Mouse (Mus musculus): ENCODE results near the gene Ptprd.
A peak's percentile ranks its signal among the peaks of the same experiment; 100 is the strongest.

Gene Ptprd

GRCm38 (mm10) chr4:76290484-76290818, 1921.3 kb downstream of the Ptprd start:
- DNase-seq: no peak

DNA sequence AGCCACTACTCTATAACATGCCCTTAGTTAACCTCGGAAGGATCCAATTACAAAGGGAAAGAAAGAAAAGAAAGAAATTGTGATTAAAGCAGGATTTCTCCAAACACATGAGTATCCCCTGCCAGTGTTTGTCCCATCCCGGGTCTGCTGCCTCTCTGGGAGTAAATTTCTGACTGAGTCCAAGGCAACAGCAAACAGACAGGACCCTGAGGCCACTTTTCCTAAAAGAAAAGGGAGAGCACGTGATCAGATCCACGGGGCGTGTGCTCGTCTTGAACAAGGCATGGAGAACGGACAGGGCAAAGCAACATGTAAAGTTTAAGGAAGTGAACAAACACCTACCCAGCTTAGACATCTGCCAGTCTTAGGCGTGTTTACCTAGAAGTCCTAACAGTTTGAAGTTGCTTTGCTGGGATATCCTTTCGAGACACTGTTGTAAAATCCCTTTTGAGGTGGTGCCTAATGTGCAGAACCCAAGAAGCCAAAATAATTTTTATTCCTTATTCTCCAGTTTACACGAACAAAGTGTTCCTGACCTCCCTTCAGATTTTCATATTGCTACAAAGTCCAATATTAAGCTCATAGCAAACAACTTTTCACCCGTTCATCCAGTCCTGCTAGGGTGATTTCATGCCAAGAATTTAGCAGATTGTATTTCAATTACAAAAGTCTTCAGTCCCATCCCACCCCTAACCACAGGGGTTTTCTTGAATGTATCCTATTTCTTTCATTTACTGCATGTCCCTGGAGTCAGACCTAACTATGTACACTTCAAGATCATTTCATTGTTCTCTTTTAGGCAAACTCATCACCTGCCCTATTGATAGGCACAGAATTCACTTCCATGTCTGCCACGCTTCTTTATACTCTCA, 1921.9 kb downstream of the Ptprd start:
- DNase-seq: no peak

GRCm38 (mm10) chr4:76286016-76286415, 1925.7 kb downstream of the Ptprd start:
- DNase-seq: no peak

DNA sequence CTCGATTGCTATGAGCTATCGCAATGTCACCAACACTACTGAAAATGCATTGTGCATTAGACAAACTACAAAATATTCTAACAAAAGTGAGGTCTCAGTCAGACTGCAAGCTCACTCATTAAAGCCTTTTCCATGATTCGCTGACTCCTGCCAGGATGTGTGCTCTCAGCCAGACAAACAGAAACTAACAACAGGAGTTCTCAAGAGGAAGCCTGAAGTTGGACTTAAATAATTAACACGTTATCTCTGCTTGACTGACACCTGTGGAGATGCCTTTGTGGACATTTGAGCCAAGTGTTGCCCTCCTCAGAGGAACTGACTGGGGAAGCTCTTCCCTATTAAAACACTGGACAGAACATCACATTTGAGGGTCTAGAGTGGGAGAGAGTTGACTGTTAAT, 1928.9 kb downstream of the Ptprd start:
- DNase-seq: no peak

- no peak for DNase-seq
These were observed 1949.0 kb downstream of the Ptprd start for GRCm38 (mm10) chr4:76262727-76263126.

GRCm38 (mm10) chr4:76260686-76261085, 1951.1 kb downstream of the Ptprd start:
- DNase-seq: no peak

GRCm38 (mm10) chr4:76260286-76260685, 1951.5 kb downstream of the Ptprd start:
- DNase-seq: no peak

- DNase-seq: peak; percentile 9 to 39
These were observed 1952.1 kb downstream of the Ptprd start for GRCm38 (mm10) chr4:76259636-76260035.

DNA sequence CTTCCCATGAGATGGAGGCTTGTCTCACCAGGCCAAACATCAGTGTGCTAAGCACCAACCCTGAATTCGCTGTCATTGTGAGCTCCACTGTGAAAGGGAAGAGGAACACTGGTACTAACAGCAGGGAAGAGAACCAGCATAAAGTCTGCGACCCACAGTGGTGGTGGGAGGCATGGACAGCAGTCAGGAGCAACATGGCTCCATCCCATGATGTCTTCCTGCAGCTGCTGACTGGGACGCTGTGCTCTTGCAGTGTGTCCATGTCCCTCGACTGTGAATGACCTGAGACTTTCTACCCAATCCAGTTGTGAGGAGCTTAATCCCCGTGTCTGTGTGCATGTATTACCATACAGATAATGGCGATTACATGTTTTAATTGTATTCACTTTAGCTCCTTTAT, 1967.4 kb downstream of the Ptprd start:
- no peak for DNase-seq

GRCm38 (mm10) chr4:76241542-76241941, 1970.2 kb downstream of the Ptprd start:
- DNase-seq: no peak

- no peak for DNase-seq
These were observed 1970.6 kb downstream of the Ptprd start for GRCm38 (mm10) chr4:76241140-76241539.

GRCm38 (mm10) chr4:76239063-76239462, 1972.7 kb downstream of the Ptprd start:
- DNase-seq: no peak

GRCm38 (mm10) chr4:76238577-76238976, 1973.2 kb downstream of the Ptprd start:
- DNase-seq: no peak

DNA sequence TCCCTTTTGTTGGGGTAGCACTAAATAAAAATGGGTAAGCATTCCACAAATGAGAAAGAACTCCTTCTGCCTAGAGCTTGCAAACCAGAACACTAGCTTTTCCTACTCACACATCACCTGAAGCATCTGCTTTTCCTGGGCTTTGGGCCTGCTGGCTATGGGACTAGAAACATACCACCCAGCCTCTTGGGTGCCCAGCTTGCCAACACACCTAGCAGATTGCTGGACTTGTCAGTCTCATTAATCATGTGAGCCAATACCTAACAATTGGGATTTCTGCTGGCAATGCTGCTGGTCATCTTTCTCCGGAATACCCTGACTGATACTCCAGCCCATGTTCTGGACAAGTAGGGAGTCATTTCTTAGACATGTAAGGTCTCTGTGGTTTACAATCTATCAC, 1973.9 kb downstream of the Ptprd start:
- no peak for DNase-seq

DNA sequence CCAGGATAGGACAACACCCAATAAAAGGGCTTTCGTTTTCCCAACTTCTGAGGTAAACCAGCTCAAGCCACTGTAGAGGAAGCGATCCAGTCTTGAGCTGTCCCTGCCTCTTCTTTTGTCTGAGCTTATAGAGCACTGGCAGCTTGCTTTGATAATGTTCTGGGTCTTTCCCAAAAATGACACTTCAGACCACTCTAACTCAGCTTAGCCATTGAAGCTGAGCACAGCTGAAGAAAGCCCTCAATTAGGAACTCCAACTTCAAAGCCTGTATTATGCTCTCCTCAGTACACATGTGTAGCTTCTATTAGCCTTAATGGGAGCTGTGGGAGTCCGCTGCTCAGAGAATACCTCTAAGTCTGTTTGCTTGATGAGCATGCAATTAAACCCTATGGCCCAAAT, 1988.0 kb downstream of the Ptprd start:
- DNase-seq: no peak

GRCm38 (mm10) chr4:76222520-76222919, 1989.2 kb downstream of the Ptprd start:
- no peak for DNase-seq

DNA sequence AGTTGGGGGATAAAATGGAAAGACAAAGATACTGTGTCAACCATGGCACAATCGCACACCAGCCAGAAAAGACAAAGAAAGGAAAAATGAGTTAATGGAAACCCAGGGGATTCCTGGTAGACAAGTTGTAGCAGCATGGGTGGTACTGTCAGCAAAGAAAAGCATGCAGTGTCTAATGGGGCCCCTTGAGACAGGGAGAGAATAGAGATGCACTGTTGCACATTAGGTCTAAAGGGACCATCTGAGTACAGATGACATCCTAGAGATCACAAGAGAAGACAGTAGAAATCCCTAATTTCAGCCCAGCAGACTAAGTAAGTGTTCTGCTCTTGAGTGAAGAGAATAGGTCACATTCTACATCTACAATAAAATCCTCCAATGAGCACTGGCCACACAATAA, 1993.7 kb downstream of the Ptprd start:
- DNase-seq: no peak

DNA sequence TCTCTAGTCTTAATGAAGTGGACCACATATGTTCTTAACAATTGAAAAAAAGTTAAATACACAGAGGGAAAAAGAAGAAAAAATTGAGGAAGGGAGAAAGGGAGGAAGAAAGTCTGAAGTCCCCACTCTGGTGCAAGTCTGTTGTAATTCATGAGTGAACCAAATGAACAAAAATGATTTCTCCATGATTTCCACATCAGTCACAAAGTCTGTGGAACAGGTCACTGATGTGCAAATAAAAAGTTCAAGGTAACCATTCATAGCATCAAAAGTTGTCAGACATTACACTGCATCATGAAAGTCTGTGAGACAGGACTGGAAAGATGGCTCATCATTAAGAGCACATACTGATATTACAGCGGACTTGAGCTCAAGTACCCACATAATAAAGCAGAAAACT, 1996.6 kb downstream of the Ptprd start:
- no peak for DNase-seq

DNA sequence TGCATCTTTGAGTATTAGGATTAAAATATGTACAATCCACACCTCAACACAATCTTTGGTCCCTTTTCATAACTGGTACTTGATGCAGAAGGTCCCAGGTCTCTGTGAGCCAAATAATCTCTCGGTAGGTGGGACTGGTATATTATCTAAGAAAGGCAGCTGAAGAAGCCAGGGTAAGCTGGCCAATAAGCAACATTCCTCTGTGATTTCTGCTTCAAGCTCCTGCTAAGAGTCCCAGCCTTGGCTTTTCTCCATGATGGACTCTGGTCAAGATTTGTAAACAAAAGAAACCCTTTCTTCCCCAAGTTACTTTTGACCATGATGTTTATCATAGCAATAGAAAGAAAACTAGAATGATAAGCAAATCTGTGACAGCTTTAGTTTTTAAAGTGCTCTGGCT, 2012.4 kb downstream of the Ptprd start:
- DNase-seq: peak in 1 of 2 experiments; percentile 4

GRCm38 (mm10) chr4:76194762-76195161, 2017.0 kb downstream of the Ptprd start:
- no peak for DNase-seq

DNA sequence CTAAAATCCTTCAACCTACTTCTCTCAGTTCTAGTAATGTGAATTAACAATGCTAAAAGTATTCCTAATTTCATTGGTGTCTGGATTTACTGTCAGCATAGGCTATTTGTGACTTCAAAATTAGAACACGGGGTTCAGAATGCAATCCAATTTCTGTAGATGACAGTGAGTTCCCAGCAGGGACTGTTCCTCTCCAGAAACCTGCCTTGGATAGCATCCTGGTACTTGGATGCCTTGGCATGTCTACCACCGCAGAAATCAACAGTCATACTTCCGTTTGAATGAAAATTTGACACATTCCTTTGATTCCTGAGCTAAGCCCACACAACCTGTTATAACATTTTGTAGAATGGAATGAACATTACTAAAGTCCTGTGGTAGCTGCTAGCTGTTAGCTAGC, 2018.3 kb downstream of the Ptprd start:
- no peak for DNase-seq

GRCm38 (mm10) chr4:76192031-76192430, 2019.7 kb downstream of the Ptprd start:
- no peak for DNase-seq

DNA sequence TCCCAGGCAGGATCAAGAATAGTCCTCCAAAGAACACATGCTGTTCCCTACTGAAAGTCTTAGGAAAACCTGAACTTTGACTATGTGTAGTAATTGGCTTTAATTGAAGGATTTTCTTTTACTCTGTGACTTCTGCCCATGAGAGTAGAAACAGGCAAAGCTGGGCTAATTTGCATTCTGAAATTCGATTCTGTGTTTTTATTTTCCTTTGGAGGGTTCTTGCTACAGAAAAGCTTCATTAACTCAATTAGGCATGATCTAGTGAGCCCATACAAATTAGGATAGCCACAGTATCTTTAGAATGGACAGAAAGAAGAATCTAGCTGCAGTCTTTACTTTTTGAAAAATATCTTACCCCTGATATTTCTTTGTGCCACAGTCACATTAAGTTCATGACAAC, 2021.0 kb downstream of the Ptprd start:
- no peak for DNase-seq

DNA sequence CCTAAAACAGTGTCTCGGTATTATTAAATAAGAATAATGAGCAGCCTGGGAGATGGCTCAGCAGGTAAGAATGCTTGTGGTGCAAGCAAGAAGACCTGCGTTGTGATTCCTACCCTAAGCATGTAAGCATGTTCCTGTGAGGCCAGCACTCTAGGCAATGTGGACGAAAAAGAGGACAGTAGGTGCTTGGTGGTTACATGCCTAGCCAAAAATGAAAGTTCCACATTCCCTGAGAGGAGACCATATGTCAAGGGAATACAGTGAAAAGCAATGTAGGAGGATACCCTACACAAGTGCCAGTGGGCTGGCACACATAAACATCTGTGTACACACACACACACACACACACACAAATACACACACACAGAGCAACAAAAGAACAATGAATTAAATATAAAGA, 2028.7 kb downstream of the Ptprd start:
- no peak for DNase-seq

GRCm38 (mm10) chr4:76179497-76179896, 2032.3 kb downstream of the Ptprd start:
- peak; percentile 8 to 25 for DNase-seq

Measured in kidney, postnatal 25 days (tissue).